Mouse (Mus musculus): Measurements from ENCODE around the gene 4930407I10Rik. TPM values are rescaled to one million over a fixed set of nuclear protein-coding genes. Genes with fewer than 3 reads are reported as not detected.

Gene 4930407I10Rik
- total and polyA plus RNA-seq, 3 experiments, result not detected

DNA sequence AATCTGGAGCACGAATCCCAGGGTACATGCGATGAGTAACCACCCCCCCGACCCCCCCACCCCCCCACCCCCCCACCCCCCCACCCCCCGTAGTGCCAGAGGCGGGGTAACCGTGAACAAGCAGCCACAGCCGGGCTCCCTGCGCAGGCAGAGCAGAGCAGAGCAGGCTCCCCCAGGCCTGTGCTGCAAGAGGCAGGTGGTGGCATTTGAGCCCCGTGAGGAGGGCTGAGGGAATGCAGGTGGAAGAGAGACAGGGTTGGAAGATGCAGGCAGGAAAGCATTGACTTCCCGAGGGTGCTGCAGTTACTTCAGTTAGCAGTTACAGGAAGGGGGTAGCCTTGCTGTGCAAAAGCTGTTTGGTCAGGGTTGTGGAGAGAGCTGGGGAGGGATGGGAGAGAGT lies 28.3 kb downstream of the 4930407I10Rik start:
- no peaks in the 10 kb centered on the region for H3K9me3 ChIP-seq (replicated peaks; ENCODE audit: insufficient read depth, low read length)
- H3K36me3 ChIP-seq (ENCODE audit: control insufficient read depth in 1 of 2, insufficient read depth in 2 of 2, low read length in 2 of 2), result no peaks in the 10 kb centered on the region
- H3K9ac ChIP-seq (ENCODE audit: control insufficient read depth, low read depth, low read length, poor library complexity, severe bottlenecking), result no peak overlapping the region
- H3K27me3 ChIP-seq (ENCODE audit: control insufficient read depth in 1 of 2, insufficient read depth in 2 of 2, low read length in 2 of 2), result peaks cover 18 to 21% of the 10 kb centered on the region in 2 experiments
- H3K4me3 ChIP-seq (ENCODE audit: control insufficient read depth in 1 of 2, insufficient read depth in 1 of 2, low read depth in 2 of 2, low read length in 2 of 2), result no peak overlapping the region
- no peaks in the 10 kb centered on the region for H3K4me1 ChIP-seq (ENCODE audit: control insufficient read depth in 1 of 2, insufficient read depth in 2 of 2, low read length in 2 of 2)
- no peak overlapping the region for H3K27ac ChIP-seq (ENCODE audit: control insufficient read depth, low read depth, low read length)
- TF ChIP-seq MEF2A (IDR thresholded peaks at IDR 0.05; ENCODE audit: extremely low read depth, insufficient replicate concordance, low read depth, low read length, poor library complexity, severe bottlenecking) (no peak), TCF12 (IDR thresholded peaks at IDR 0.05; ENCODE audit: low read depth, low read length) (no peak), HCFC1 (IDR thresholded peaks at IDR 0.05; ENCODE audit: low read depth, low read length) (no peak), RCOR1 (IDR thresholded peaks at IDR 0.05; ENCODE audit: low read depth, low read length) (no peak), ETS1 (IDR thresholded peaks at IDR 0.05; ENCODE audit: low read depth, low read length) (no peak), NELFE (IDR thresholded peaks at IDR 0.05; ENCODE audit: low read depth, low read length) (no peak), MAZ (IDR thresholded peaks at IDR 0.05; ENCODE audit: low read depth, low read length) (no peak), ZNF384 (IDR thresholded peaks at IDR 0.05; ENCODE audit: low read depth, low read length) (no peak), EP300 (IDR thresholded peaks at IDR 0.05; ENCODE audit: low read depth in 1 of 2, low read length in 2 of 2) (no peak), ZMIZ1 (IDR thresholded peaks at IDR 0.05; ENCODE audit: low read depth, low read length) (no peak), MAFK (IDR thresholded peaks at IDR 0.05; ENCODE audit: borderline replicate concordance, low read depth, low read length) (no peak), USF2 (IDR thresholded peaks at IDR 0.05; ENCODE audit: borderline replicate concordance in 1 of 2, insufficient read depth in 1 of 2, low read depth in 1 of 2, low read length in 2 of 2) (no peak), MAX (IDR thresholded peaks at IDR 0.05; ENCODE audit: low read length) (no peak)
- no peak for DNase-seq (ENCODE audit: low read depth, low spot score)
- no peaks in the 10 kb centered on the region for H3K79me2 ChIP-seq (ENCODE audit: control insufficient read depth, insufficient read depth, low read length, poor library complexity)

DNA sequence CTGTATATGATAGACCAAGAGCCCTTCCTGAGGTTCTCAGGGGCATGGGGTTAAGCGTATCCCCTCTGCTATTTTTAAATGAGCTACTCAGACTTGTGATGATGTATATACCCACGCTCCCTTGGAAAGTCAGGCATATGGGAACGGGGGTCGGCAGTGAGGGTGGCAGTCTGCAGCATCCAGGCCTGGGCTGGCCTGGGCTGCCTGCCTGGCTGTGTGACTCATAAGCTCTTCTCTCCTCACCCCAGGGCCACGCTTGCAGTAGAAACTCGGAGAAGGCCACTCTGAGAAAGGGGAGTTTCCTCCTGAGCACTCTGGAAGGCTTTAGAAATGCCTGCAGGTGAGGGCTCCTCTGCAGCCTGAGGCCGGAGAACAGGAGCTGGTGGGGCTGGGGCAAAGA lies 32.1 kb downstream of the 4930407I10Rik start:
- Histone ChIP-seq H3K9me3 (replicated peaks; ENCODE audit: insufficient read depth, low read length) (no peaks in the 10 kb centered on the region), H3K79me2 (ENCODE audit: control insufficient read depth, insufficient read depth, low read length, poor library complexity) (no peaks in the 10 kb centered on the region), H3K4me3 (ENCODE audit: control insufficient read depth in 1 of 2, insufficient read depth in 1 of 2, low read depth in 2 of 2, low read length in 2 of 2) (no peak overlapping the region), H3K9ac (ENCODE audit: control insufficient read depth, low read depth, low read length, poor library complexity, severe bottlenecking) (no peak overlapping the region), H3K27me3 (ENCODE audit: control insufficient read depth in 1 of 2, insufficient read depth in 2 of 2, low read length in 2 of 2) (peaks cover 12 to 13% of the 10 kb centered on the region in 2 experiments), H3K27ac (ENCODE audit: control insufficient read depth, low read depth, low read length) (no peak overlapping the region), H3K4me1 (ENCODE audit: control insufficient read depth in 1 of 2, insufficient read depth in 2 of 2, low read length in 2 of 2) (no peaks in the 10 kb centered on the region), H3K36me3 (ENCODE audit: control insufficient read depth in 1 of 2, insufficient read depth in 2 of 2, low read length in 2 of 2) (no peaks in the 10 kb centered on the region)
- DNase-seq (ENCODE audit: low read depth, low spot score), result no peak
- TF ChIP-seq RAD21 (IDR thresholded peaks at IDR 0.05; ENCODE audit: low read depth, low read length), result no peak

All from MEL (cell line).